Mouse (Mus musculus) neural tube, embryonic 11.5 days (tissue): Measurements from ENCODE around the gene H2-Oa. TPM values are rescaled to one million over a fixed set of nuclear protein-coding genes. Genes with fewer than 3 reads are reported as not detected.

Experiments
- ATAC-seq: fragments of 200-750 bp; cut with Nextera tagmentation; 2 replicates; pipeline ENCODE4 v1.8.0; 2017; ENCODE audit warnings: moderate number of reproducible peaks, mild to moderate bottlenecking, moderate TSS enrichment, moderate library complexity; ENCODE audit not compliant: insufficient read depth, low FRiP score, low TSS enrichment
- DNase-seq: peaks from one replicate; pipeline ENCODE4 v3.0.0-alpha.2; 2015; ENCODE audit warnings: low spot score
- H3K27ac ChIP-seq: fragments of 300-500 bp; sonication (generic); 2 replicates; pipeline ENCODE4 v1.5.1; 2014; ENCODE audit warnings: low read depth, mild to moderate bottlenecking, low read length
- H3K27me3 ChIP-seq: fragments of 300-500 bp; sonication (generic); 2 replicates; pipeline ENCODE4 v1.6.1; 2014; ENCODE audit warnings: mild to moderate bottlenecking, low read length, mixed read lengths; ENCODE audit not compliant: control insufficient read depth, insufficient read depth
- H3K36me3 ChIP-seq: fragments of 300-500 bp; sonication (generic); 2 replicates; pipeline ENCODE4 v1.6.1; 2014; ENCODE audit warnings: mild to moderate bottlenecking, low read length, moderate library complexity, mixed read lengths; ENCODE audit not compliant: control insufficient read depth, insufficient read depth
- H3K4me1 ChIP-seq: fragments of 300-500 bp; sonication (generic); 2 replicates; pipeline ENCODE4 v1.6.1; 2014; ENCODE audit warnings: low read length, mixed read lengths; ENCODE audit not compliant: control insufficient read depth, insufficient read depth
- H3K4me2 ChIP-seq: fragments of 300-500 bp; sonication (generic); 2 replicates; pipeline ENCODE4 v1.6.1; 2014; ENCODE audit warnings: low read depth, mild to moderate bottlenecking, moderate library complexity
- H3K4me3 ChIP-seq: fragments of 300-500 bp; sonication (generic); 2 replicates; pipeline ENCODE4 v1.5.1; 2014; ENCODE audit warnings: low read depth, low read length
- H3K9ac ChIP-seq: fragments of 300-500 bp; sonication (generic); 2 replicates; pipeline ENCODE4 v1.6.1; 2014; ENCODE audit warnings: mild to moderate bottlenecking, low read length
- H3K9me3 ChIP-seq: fragments of 300-500 bp; sonication (generic); 2 replicates; pipeline ENCODE4 v1.6.1; 2016; ENCODE audit warnings: low read length; ENCODE audit not compliant: control insufficient read depth
- WGBS: fragments of 180-500 bp; shearing (Covaris S2); extraction: QIAGEN DNeasy Blood & Tissue Kit; methylation state at CpG from one replicate; pipeline ENCODE4 v1.1.7; 2014; 5-methylcytosine and 5-hydroxymethylcytosine counted together
- polyA plus RNA-seq: library from polyadenylated mRNA; unstranded; fragments of >200 nt; fragmentation: Nextera tagmentation; extraction: Ambion mirVana; gene quantifications from 2 replicates; pipeline ENCODE4 v1.2.1, GENCODE M21; 2014

H2-Oa gene
- polyA plus RNA-seq, 1 experiment from 2014 or later, result 0.93 TPM

GRCm38 (mm10) chr17:34079002-34079401 lies 13.1 kb upstream of the H2-Oa start:
- no peak overlapping the region for H3K4me2 ChIP-seq
- H3K36me3 ChIP-seq, result no peaks in the 10 kb centered on the region
- H3K27me3 ChIP-seq, result no peaks in the 10 kb centered on the region
- H3K4me1 ChIP-seq, result no peaks in the 10 kb centered on the region; the same call in 1 of the 2 replicates
- ATAC-seq (no peak), DNase-seq (no peak)
- WGBS, result 92% methylated on average over 11 of the region's 11 CpGs
- H3K9me3 ChIP-seq, result no peaks in the 10 kb centered on the region
- no peak overlapping the region for H3K27ac ChIP-seq
- no peak overlapping the region for H3K4me3 ChIP-seq
- H3K9ac ChIP-seq, result no peak overlapping the region

GRCm38 (mm10) chr17:34079621-34080020 lies 12.5 kb upstream of the H2-Oa start:
- Histone ChIP-seq H3K9me3 (no peaks in the 10 kb centered on the region), H3K27ac (no peak overlapping the region), H3K4me2 (no peak overlapping the region), H3K27me3 (no peaks in the 10 kb centered on the region), H3K36me3 (no peaks in the 10 kb centered on the region), H3K4me3 (no peak overlapping the region), H3K9ac (no peak overlapping the region), H3K4me1 (no peaks in the 10 kb centered on the region; the same call in 1 of the 2 replicates)
- WGBS, result 25% methylated on average over 5 of the region's 5 CpGs
- peak; percentile 43 for DNase-seq
- peak; percentile 50; the same call in 1 of the 2 replicates for ATAC-seq

GRCm38 (mm10) chr17:34083104-34083503 lies 9.0 kb upstream of the H2-Oa start:
- DNase-seq (no peak), ATAC-seq (no peak)
- H3K36me3 ChIP-seq, result no peaks in the 10 kb centered on the region
- H3K9ac ChIP-seq, result no peak overlapping the region
- H3K4me3 ChIP-seq, result no peak overlapping the region
- 6% methylated on average over 8 of the region's 8 CpGs for WGBS
- H3K4me1 ChIP-seq, result no peaks in the 10 kb centered on the region; the same call in 1 of the 2 replicates
- H3K4me2 ChIP-seq, result no peak overlapping the region
- H3K9me3 ChIP-seq, result no peaks in the 10 kb centered on the region
- no peak overlapping the region for H3K27ac ChIP-seq
- no peaks in the 10 kb centered on the region for H3K27me3 ChIP-seq

GRCm38 (mm10) chr17:34087386-34087785 lies 4.8 kb upstream of the H2-Oa start:
- 50% methylated on average over 2 of the region's 2 CpGs for WGBS
- ATAC-seq (no peak), DNase-seq (no peak)
- Histone ChIP-seq H3K9ac (no peak overlapping the region), H3K36me3 (no peaks in the 10 kb centered on the region), H3K27me3 (no peaks in the 10 kb centered on the region), H3K27ac (no peak overlapping the region), H3K4me2 (no peak overlapping the region), H3K9me3 (no peaks in the 10 kb centered on the region), H3K4me3 (no peak overlapping the region), H3K4me1 (no peaks in the 10 kb centered on the region; the same call in 1 of the 2 replicates)

GRCm38 (mm10) chr17:34088124-34088523 lies 4.0 kb upstream of the H2-Oa start:
- H3K9me3 ChIP-seq, result no peaks in the 10 kb centered on the region
- no peak overlapping the region for H3K4me3 ChIP-seq
- no peaks in the 10 kb centered on the region for H3K27me3 ChIP-seq
- ATAC-seq (no peak), DNase-seq (no peak)
- no peaks in the 10 kb centered on the region for H3K36me3 ChIP-seq
- no peaks in the 10 kb centered on the region; the same call in 1 of the 2 replicates for H3K4me1 ChIP-seq
- no peak overlapping the region for H3K4me2 ChIP-seq
- no peak overlapping the region for H3K27ac ChIP-seq
- no peak overlapping the region for H3K9ac ChIP-seq
- 93% methylated on average over 11 of the region's 11 CpGs for WGBS

- no peak overlapping the region for H3K9ac ChIP-seq
- H3K36me3 ChIP-seq, result no peaks in the 10 kb centered on the region
- H3K27me3 ChIP-seq, result no peaks in the 10 kb centered on the region
- no peak overlapping the region for H3K4me2 ChIP-seq
- DNase-seq, result peak; percentile 44
- 65% methylated on average over 7 of the region's 7 CpGs for WGBS
- H3K4me3 ChIP-seq, result no peak overlapping the region
- H3K27ac ChIP-seq, result no peak overlapping the region
- H3K4me1 ChIP-seq, result no peaks in the 10 kb centered on the region
- no peak for ATAC-seq
- no peaks in the 10 kb centered on the region for H3K9me3 ChIP-seq
These were observed 1.2 kb upstream of the H2-Oa start for GRCm38 (mm10) chr17:34090923-34091322.

- ATAC-seq (no peak), DNase-seq (peak; percentile 68)
- Histone ChIP-seq H3K4me2 (no peak overlapping the region), H3K9ac (no peak overlapping the region), H3K4me1 (no peaks in the 10 kb centered on the region), H3K4me3 (no peak overlapping the region), H3K27me3 (no peaks in the 10 kb centered on the region), H3K9me3 (no peaks in the 10 kb centered on the region), H3K27ac (no peak overlapping the region), H3K36me3 (no peaks in the 10 kb centered on the region)
- WGBS, result 35% methylated on average over 7 of the region's 7 CpGs
These were observed 1.2 kb downstream of the H2-Oa start for GRCm38 (mm10) chr17:34093199-34093874.

DNA sequence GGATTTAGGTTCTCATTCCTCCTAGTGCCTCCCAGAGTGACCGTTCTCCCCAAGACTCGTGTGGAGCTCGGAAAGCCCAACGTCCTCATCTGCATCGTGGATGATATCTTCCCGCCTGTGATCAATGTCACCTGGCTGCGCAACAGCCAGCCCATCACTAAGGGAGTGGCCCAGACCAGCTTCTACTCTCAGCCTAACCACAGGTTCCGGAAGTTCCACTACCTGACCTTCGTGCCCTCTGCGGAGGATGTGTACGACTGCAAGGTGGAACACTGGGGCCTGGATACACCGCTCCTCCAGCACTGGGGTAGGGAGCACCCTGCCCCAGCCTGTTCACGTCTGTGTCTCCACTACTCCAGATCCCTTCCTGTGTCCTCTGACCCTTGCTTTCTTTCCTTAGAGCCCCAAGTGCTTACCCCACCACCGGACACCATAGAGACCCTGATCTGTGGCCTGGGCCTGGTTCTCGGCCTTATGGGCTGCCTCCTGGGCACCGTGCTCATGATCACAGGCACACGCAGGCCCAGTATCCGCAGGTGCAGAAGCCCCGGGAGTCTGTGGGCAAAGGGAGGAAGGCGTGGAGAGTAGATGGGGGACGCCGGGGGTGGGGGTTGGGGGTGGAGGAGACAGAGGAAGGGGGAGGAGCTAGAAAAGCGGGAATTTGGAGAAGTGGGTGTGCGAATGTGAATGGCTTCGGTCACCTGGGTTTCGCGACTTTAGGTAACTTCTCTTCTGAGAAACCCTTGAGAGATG lies 2.3 kb downstream of the H2-Oa start:
- ATAC-seq, result no peak
- Histone ChIP-seq H3K4me3 (no peak overlapping the region), H3K4me2 (no peak overlapping the region), H3K36me3 (no peaks in the 10 kb centered on the region), H3K9me3 (no peaks in the 10 kb centered on the region), H3K4me1 (no peaks in the 10 kb centered on the region), H3K9ac (no peak overlapping the region), H3K27me3 (no peaks in the 10 kb centered on the region), H3K27ac (no peak overlapping the region)
- no peak for DNase-seq
- 84% methylated on average over 27 of the region's 27 CpGs for WGBS
